Mouse (Mus musculus) lung, adult 2 months (tissue): ENCODE results near the gene Otud7a.

Source experiments
- CTCF ChIP-seq: fragments of 200-500 bp; IDR thresholded peaks from 2 replicates; pipeline ENCODE4 v1.5.1; 2011; ENCODE audit warnings: mild to moderate bottlenecking, low read length, control low read depth; ENCODE audit not compliant: insufficient read depth
- POLR2A ChIP-seq: fragments of 200-500 bp; IDR thresholded peaks from 2 replicates; pipeline ENCODE4 v1.6.1; 2011; ENCODE audit warnings: low read depth, mild to moderate bottlenecking, control low read depth, low read length, borderline replicate concordance; ENCODE audit errors: extremely low read depth

GRCm38 (mm10) chr7:63758240-63758826 lies 313.8 kb downstream of the Otud7a start:
- no peak for TF ChIP-seq POLR2A
- TF ChIP-seq CTCF: no peak
